Mouse (Mus musculus) frontal cortex, adult (tissue): ENCODE measurements around the gene Dusp22.

Experiments
- ATAC-seq: cut with Nextera tagmentation; 2 replicates; pipeline ENCODE4 v1.9.2; 2017; ENCODE audit warnings: mild to moderate bottlenecking, moderate library complexity, mixed read lengths; ENCODE audit not compliant: low TSS enrichment

Gene Dusp22

DNA sequence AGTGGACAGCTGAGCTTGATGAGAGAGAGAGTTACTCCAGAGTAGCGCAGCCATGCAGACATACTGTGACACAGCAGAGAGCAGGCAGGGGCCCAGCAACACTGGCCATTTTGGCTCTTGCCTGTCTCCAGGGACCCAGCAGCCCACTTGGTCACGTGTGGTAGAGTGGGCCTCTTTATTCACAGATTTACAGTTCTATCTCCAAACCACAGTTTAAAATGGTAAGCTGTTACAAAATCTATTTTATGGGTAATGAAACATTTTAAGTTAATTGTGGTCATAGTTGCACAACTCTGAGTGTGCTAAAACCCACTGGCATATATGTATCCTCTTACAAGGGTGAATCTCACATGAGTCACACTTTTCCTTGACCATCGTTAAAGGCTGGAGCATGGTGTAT is 9.5 kb downstream of the Dusp22 start:
- no peak for ATAC-seq

DNA sequence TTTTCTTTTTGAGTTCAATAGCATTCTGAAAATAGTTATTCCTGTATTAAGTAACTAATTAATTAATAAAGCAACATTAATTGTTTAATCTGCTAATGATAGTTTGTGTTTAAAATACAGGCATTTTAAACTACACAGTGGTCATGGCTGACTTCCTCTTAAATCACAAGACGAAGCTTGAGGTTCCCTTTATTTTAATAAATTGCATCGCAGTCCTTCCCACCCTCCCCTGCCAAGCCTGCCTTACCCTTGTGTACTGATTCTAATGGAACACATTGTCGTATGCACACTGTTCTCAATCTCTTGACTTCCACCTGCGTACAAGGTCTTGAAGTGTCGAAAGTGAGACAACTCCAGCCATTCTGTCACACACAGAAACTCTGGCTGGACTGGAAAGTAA is 14.1 kb downstream of the Dusp22 start:
- no peak for ATAC-seq

DNA sequence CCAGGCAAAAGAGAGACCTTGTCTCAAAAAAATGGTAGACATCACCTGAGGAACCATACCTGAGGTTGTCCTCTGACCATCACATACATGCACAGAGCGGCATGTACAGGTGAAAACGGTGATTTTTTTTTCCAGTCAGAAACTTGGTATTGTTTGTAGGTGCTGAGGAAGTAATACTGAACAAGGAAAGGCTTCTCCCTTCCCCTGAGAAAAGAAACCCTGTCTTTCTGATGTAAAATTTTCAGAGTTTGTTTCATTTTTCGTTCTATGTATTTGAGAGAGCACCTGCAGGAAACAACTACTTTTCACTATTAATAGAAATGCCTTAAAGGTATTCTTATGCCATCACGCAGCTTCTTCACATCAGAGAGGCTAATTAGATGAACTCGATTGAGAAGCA is 19.0 kb downstream of the Dusp22 start:
- ATAC-seq: no peak

- ATAC-seq: no peak
Measured at GRCm38 (mm10) chr13:30681866-30682265, 22.1 kb downstream of the Dusp22 start.

DNA sequence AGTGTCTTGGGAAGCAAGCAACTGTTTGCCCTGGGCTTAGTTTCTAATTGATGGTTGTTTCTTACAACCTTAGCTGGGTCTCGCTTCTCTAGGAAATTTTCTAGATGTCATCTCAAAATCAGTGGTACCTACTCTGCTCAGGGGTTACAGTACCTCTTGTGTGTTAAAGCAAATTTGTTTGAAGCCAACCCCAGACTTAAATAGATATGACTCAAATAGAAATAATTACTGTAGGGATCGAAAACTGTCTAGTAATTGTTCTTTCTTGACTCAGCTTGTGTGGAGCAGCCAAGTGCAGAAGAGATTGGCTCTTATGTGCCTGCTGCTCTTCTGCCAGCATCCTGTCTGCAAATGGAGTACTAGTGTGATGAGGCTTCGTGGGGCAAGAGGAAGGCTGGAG is 22.5 kb downstream of the Dusp22 start:
- ATAC-seq: peak; percentile 32

DNA sequence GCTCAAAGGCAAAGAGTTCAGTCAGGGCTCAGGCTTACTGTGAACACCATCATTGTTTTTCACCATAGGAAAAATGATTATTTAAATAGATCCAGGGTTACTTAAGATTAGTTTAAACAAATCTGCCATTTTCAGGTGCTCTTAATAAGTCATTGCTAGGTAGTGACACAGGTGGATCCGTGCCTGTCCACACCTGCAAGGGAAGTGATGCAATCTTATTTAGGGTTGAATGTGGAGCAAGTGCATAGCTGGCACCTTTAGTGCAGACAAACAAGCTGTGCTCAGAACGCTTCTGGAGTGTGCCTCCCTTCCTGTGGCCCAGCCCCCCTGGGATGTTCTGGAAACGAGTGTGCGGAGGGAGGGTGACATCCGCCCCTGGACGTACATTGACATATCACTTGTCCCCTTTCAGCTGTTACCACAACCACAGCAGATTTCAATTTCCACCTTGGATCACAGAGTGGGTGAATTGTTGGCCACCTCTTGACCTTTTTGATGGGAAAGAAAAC is 24.9 kb downstream of the Dusp22 start:
- ATAC-seq: no peak

- ATAC-seq: no peak
Measured at GRCm38 (mm10) chr13:30685957-30686356, 26.2 kb downstream of the Dusp22 start.

- peak; percentile 45 for ATAC-seq
Measured at GRCm38 (mm10) chr13:30688035-30688616, 28.3 kb downstream of the Dusp22 start.

DNA sequence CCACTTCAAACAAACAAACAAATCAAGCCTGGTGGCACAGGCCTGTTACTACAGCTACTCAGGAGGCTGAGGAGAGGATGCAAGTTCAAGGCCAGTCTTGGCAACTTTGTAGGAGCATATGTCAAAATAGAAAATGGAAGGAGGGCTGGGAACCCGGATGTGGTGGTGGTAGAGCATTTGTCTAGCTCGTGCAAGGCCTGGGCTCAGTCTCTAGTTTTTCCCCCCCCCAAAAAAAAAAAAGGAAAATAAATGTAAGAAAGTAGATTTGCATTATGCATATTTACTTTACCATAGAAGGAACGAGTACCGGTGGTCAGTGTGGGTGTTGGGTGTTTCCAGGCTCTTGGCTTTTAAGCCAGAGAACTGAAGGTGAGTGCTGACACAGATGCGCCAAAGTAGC is 29.7 kb downstream of the Dusp22 start:
- no peak for ATAC-seq

DNA sequence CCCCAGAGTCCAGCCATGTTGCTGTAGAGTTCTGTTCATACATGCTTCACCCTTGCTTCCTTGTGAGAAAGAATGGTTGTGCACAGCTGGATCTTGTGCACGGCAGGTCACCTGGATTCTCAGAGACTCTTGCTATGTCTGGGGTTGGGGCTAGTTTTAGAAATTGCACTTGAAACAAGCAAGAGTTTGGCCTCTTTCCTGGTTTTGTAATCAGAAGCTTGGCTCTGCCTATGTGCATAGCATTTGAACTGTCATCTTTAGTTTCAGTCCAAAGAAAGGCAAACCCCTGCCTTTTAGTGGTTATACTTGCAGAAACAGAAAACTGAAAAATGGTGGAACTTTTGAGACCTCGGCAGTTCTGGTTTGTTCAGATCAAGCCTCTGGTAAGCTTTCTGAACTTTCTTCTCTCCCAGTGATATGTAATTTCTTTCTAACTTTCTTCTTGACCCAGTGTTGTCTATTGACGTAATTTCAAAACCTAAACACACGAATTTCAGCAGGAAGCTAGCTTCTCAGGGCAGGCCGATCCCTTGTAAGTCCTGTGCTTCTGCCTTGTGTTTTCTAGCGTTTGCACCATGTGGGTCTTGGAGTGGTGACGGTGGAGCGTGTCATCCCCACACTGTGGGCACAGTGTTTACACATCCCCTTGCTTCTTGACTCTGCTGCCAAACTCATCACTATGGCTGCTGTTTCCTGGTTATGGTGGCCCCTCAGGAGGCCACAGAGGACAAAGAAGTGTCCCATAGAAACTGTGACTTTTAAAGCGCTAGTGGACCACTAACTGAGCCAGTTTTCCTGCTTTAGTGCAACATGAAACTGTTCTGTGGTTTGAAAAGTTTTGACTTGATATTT is 31.9 kb downstream of the Dusp22 start:
- ATAC-seq: 0 out of 2 replicates have a peak, but pooled peaks have one; percentile 8

DNA sequence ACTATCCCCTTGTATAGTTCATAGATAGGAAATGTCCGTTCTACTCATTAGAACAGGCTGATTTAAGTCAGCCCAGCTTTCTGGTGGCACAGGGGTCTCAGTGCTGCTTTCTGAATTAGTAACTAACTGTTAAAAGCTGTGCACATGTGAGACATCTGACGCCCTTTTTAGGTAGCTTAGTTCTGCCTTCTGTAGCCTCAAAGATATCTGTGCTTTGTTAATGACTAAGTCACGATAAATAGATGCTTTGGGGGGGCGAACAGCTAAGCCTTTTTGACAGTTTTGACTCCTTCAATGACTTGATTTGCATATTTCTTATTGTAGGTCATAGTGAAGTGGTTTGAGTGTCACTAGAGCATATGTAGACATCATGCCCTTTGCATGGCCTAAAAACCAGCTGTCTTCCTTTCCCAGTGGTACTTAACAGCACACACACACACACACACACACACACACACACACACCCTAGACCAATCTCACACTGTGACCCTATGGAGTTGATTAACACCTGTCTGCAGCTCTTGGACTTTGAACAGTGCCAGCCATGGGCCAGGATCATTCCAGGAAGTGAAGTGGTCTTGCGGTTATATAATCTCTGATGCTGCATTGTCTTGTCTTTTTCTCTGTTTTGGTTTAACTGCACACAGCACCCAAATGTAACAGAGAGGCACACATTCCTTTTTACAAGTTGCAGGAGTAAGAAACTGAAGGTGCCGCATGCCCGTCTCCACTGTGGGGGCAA is 33.0 kb downstream of the Dusp22 start:
- ATAC-seq: peak; percentile 1; the same call in 1 of the 2 replicates

- ATAC-seq: no peak
Measured at GRCm38 (mm10) chr13:30695232-30695631, 35.4 kb downstream of the Dusp22 start.

GRCm38 (mm10) chr13:30695890-30696289 is 36.1 kb downstream of the Dusp22 start:
- ATAC-seq: no peak

DNA sequence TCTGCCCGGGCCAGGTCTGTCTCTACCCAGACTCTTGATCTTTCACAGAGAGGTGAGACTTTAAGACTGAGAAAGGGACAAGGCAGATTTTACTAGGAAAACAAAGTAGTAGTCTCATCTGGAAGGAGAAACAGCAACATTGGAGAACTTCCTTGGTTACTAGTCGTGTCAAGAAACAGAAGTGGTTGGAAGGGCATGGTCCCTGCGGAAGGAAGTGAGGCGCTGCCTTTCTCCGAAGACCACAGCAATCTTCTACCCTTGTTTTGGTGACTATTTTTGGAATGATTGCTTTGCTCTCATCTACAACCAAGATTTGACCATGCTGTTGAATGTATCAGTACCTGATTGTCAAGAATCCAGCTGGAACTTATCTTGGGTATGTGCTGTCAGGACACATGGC is 38.1 kb downstream of the Dusp22 start:
- no peak for ATAC-seq

DNA sequence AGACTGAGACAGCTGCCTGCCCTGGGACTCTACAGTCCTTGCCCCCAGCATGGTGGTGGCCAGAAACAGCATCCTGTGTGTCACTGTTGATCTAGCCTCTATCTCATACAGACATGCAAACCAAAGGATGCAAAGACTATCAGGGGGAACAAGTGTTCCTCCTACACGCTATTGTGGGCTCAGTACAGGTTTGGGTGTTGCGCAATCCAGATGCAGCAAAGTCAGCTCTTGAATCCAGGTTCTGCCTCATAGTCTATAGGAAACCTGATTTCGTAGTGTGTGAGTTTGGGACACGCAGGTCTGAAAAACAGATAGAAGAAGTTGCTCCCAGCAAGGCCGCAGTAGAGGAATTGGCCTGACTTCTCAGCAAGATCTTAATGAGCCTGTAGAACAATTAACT is 42.9 kb downstream of the Dusp22 start:
- 0 out of 2 replicates have a peak, but pooled peaks have one; percentile 4 for ATAC-seq

GRCm38 (mm10) chr13:30704246-30705095 is 44.7 kb downstream of the Dusp22 start:
- ATAC-seq: no peak

- no peak for ATAC-seq
Measured at GRCm38 (mm10) chr13:30711066-30711465, 51.3 kb downstream of the Dusp22 start.

- no peak for ATAC-seq
Measured at GRCm38 (mm10) chr13:30711711-30712110, 51.9 kb downstream of the Dusp22 start.

GRCm38 (mm10) chr13:30712280-30712679 is 52.5 kb downstream of the Dusp22 start:
- ATAC-seq: peak; percentile 38

DNA sequence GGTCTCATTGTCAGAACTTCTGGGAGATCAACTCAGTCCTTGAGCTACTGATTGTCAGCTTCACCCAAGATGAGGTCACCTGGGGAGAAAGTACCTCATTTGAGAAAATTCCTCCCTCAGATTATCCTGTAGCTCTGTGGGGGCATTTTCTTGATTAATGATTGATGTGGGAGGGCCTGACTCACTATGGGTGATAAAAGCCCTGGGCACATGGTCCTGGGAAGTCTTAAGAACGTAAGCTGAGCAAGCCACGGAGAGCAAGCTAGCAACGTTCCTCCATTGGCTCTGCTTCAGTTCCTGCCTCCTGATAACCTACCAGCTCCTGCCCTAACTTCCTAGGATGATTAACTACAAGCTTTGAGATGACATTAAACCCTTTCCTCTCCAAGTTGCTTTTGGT is 53.8 kb downstream of the Dusp22 start:
- no peak for ATAC-seq

DNA sequence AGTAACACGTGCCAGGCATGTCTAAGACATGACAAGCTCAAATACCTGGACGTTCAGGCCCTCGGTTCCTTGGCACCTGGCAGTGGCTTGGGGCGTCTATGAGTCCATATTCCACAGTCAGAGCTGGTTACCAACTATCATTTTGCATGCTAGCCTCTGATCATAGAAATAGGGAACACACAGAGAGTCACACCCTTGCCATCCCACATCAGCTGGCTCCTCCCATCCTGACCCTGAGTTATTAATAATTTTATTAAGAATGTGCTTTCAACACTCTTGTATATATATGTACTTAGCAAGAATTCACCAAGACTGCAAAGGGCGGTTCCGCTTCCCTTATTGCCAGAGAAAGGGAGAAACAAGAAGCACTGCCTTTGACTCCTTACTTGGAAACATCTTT is 54.8 kb downstream of the Dusp22 start:
- ATAC-seq: no peak

DNA sequence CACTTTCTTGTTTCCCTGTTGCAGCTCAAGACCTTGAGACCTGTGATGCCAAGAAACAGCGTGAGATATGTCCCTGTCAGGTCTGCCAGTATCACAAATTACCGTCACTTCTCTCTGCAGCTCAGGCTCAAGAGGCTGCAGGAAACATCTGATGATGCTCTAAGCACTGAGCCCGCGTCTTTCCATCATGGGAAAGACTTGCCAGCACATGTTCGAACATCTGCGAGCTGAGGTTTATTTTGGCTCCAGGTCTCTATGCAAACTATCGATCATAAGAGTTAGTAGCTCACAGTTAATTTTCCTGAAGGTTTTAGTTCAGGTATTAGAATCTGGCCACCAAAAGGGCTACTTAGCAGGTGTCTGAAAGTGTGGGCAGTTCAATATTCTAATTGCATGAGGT is 55.3 kb downstream of the Dusp22 start:
- ATAC-seq: no peak
